Mouse (Mus musculus) large intestine, adult 2 months (tissue): ENCODE data around the gene Fgfr3. TPM values are rescaled to one million over a fixed set of nuclear protein-coding genes. Genes with fewer than 3 reads are reported as not detected.

ENCODE experiments used
- polyA plus RNA-seq: library from polyadenylated mRNA; depleted of rRNA; stranded (reverse); fragments of >200 nt; gene quantifications from 2 replicates; pipeline ENCODE4 v1.2.3, GENCODE M21; 2012; rRNA removed

Gene Fgfr3
- polyA plus RNA-seq, 1 experiment, result 13.9 TPM

Other genes starting within 250 kb of the Fgfr3 start
- gene Fam53a, start 92.0 kb upstream of the Fgfr3 start, polyA plus RNA-seq, result 23.5 and 24.4 TPM in 2 replicates
- 0.38 and 0.56 TPM in 2 replicates for gene Gm9903, start 91.7 kb upstream of the Fgfr3 start, polyA plus RNA-seq
- gene Slbp, start 69.1 kb upstream of the Fgfr3 start, polyA plus RNA-seq, result 21.6 and 28.8 TPM in 2 replicates
- gene Tacc3, start 63.5 kb upstream of the Fgfr3 start, polyA plus RNA-seq, result 28.5 and 28.7 TPM in 2 replicates
- 31.2 and 41.7 TPM in 2 replicates for gene Tmem129, start 63.3 kb upstream of the Fgfr3 start, polyA plus RNA-seq
- 62.5 and 92.7 TPM in 2 replicates for gene Letm1, start 61.1 kb downstream of the Fgfr3 start, polyA plus RNA-seq
- gene Nsd2, start 99.1 kb downstream of the Fgfr3 start, polyA plus RNA-seq, result 10.0 and 10.4 TPM in 2 replicates
- gene Nelfa, start 214.7 kb downstream of the Fgfr3 start, polyA plus RNA-seq, result 28.5 and 32.8 TPM in 2 replicates